Mouse (Mus musculus) MEL (cell line): ENCODE results near the gene Pla2g6.

Experiments used
- CTCF ChIP-seq, 3 experiments: IDR thresholded peaks in 2 of 3; conservative IDR thresholded peaks in 1 of 3; 2 replicates each; pipeline ENCODE4 v1.5.1; 2011 to 2012; ENCODE audit warnings: low read length in 3 of 3, low read depth in 2 of 3, mild to moderate bottlenecking in 2 of 3, improper control_type of control experiment in 1 of 3, inconsistent platforms in 1 of 3, mixed read lengths in 1 of 3, moderate library complexity in 1 of 3; ENCODE audit not compliant: control insufficient read depth in 1 of 3, insufficient read depth in 1 of 3, poor library complexity in 1 of 3, severe bottlenecking in 1 of 3
- EP300 ChIP-seq, 2 experiments: IDR thresholded peaks; 2 replicates each; pipeline ENCODE4 v1.6.1; 2011; ENCODE audit warnings: improper control_type of control experiment in 2 of 2, low read length in 2 of 2, low read depth in 1 of 2, mild to moderate bottlenecking in 1 of 2
- MAFK ChIP-seq: IDR thresholded peaks from 2 replicates; pipeline ENCODE4 v1.6.1; 2011; ENCODE audit warnings: low read depth, mild to moderate bottlenecking, low read length, improper control_type of control experiment, borderline replicate concordance
- POLR2A ChIP-seq, 2 experiments: IDR thresholded peaks; 2 replicates each; pipeline ENCODE4 v1.6.1; 2011 to 2012; ENCODE audit warnings: low read length in 2 of 2, mild to moderate bottlenecking in 2 of 2, control low read depth in 1 of 2, improper control_type of control experiment in 1 of 2, low read depth in 1 of 2, moderate library complexity in 1 of 2; ENCODE audit not compliant: control insufficient read depth in 1 of 2, insufficient read depth in 1 of 2, poor library complexity in 1 of 2
- RAD21 ChIP-seq: IDR thresholded peaks from 2 replicates; pipeline ENCODE4 v1.6.1; 2011; ENCODE audit warnings: mild to moderate bottlenecking, low read depth, low read length, improper control_type of control experiment
- RCOR1 ChIP-seq: IDR thresholded peaks from 2 replicates; pipeline ENCODE4 v1.6.1; 2012; ENCODE audit warnings: low read depth, mild to moderate bottlenecking, inconsistent platforms, low read length, improper control_type of control experiment
- TCF12 ChIP-seq: IDR thresholded peaks from 2 replicates; pipeline ENCODE4 v1.6.1; 2014; ENCODE audit warnings: low read depth, mild to moderate bottlenecking, inconsistent platforms, low read length, improper control_type of control experiment, moderate library complexity
- UBTF ChIP-seq: IDR thresholded peaks from 2 replicates; pipeline ENCODE4 v1.6.1; 2012; ENCODE audit warnings: low read depth, mild to moderate bottlenecking, inconsistent platforms, low read length, improper control_type of control experiment, moderate library complexity, borderline replicate concordance; ENCODE audit not compliant: insufficient read depth

GRCm38 (mm10) chr15:79347165-79347844 is 19.1 kb upstream of the Pla2g6 start:
- TF ChIP-seq POLR2A (IDR thresholded peaks at IDR 0.05; ENCODE audit: control insufficient read depth in 1 of 2, insufficient read depth in 1 of 2, low read depth in 1 of 2, low read length in 2 of 2, poor library complexity in 1 of 2) (peak in 1 of 2 experiments; percentile 41; a peak in 1 of 4 replicates), UBTF (peak; percentile 89; the same call in 1 of the 2 replicates), RCOR1 (no peak), MAFK (no peak), RAD21 (no peak), CTCF (IDR thresholded peaks at IDR 0.05 in 2 of 3, conservative IDR thresholded peaks at IDR 0.05 in 1 of 3; ENCODE audit: control insufficient read depth in 1 of 3, insufficient read depth in 1 of 3, low read depth in 2 of 3, low read length in 3 of 3, poor library complexity in 1 of 3, severe bottlenecking in 1 of 3) (no peak), EP300 (IDR thresholded peaks at IDR 0.05; ENCODE audit: low read depth in 1 of 2, low read length in 2 of 2) (0 out of 4 replicates have a peak, but pooled peaks of 1 of the 2 experiments have one; percentile 4), TCF12 (no peak)
